In the genomic region with DNA sequence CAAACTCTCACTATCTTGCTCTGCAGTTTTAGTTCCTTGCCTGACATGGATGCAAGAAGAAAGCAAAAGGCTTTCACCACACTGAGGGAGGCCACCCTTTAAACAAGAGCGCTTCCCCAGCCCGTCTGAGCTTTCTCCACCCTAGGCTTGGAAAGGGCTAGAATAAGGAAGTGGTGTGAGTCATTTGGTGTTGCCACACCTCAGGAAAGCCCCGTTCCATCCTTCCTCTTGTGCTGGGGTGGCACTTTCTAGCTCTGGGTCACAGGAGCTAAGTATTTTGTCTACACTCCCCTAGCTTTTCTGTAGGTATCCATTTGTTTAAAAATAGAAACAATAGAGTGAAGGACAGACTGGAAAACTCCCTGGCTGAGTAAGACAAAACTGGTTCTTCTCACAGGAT, we compare ENCODE assay signal across 11 mouse cellular contexts.
DNase-seq lines count a peak whose midpoint lies in the region; ATAC-seq and TF ChIP-seq lines count a peak whose summit lies in the region.
"Had no signal": no experiment of that assay in that cellular context is flagged by ENCODE, and none has a peak within 500 bp of the region (broad histone marks: within the 10 kb centered on the region; RNA-seq: fewer than 3 reads in every experiment).

No protein-coding gene starts in this region.

- in situ Hi-C loops in CH12.LX (cut with MboI; ENCODE audit: low pct_ligation_motif_present, low pct_unique_long_range_greater_than_20kb, low sequenced_read_pairs): no loop called here

- H3K9ac ChIP-seq in heart, embryonic 11.5 days (ENCODE audit: low read depth, low read length): no peak overlapping the region
- H3K9ac ChIP-seq in CH12.LX (ENCODE audit: insufficient read depth, low read depth): no peak overlapping the region
- H3K9ac ChIP-seq in midbrain, embryonic 13.5 days (replicated peaks): no peak overlapping the region
- H3K9ac ChIP-seq in midbrain, postnatal 0 days (replicated peaks; ENCODE audit: low read length, poor library complexity, severe bottlenecking): no peak overlapping the region

- dilution Hi-C loops in CH12.LX (cut with MboI; ENCODE audit: extremely low pct_ligation_motif_present, extremely low pct_unique_long_range_greater_than_20kb, low sequenced_read_pairs): no loop called here

- H3K4me1 ChIP-seq in heart, embryonic 11.5 days (ENCODE audit: control insufficient read depth, insufficient read depth, low read length): no peaks in the 10 kb centered on the region
- H3K4me1 ChIP-seq in CH12.LX (ENCODE audit: control insufficient read depth in 1 of 2, insufficient read depth in 2 of 2): peaks cover 4 to 18% of the 10 kb centered on the region in 2 experiments; a peak in 3 of 4 replicates
- no peaks in the 10 kb centered on the region for H3K4me1 ChIP-seq in midbrain, embryonic 13.5 days (replicated peaks)
- no peaks in the 10 kb centered on the region for H3K4me1 ChIP-seq in midbrain, postnatal 0 days (ENCODE audit: insufficient read depth, low read length)

- no peak overlapping the region for H3K27ac ChIP-seq in heart, embryonic 11.5 days (ENCODE audit: low read depth, low read length)
- H3K27ac ChIP-seq in CH12.LX (ENCODE audit: insufficient read depth, low read depth): no peak overlapping the region; the same call in 1 of the 2 replicates
- H3K27ac ChIP-seq in midbrain, embryonic 13.5 days: no peak overlapping the region
- no peak overlapping the region for H3K27ac ChIP-seq in midbrain, postnatal 0 days (ENCODE audit: low read depth, low read length)

- ATAC-seq in heart, embryonic 11.5 days (replicated peaks; ENCODE audit: insufficient number of reproducible peaks, low FRiP score, low TSS enrichment): no peak
- peak; percentile 98 for ATAC-seq in megakaryocyte progenitor cell, adult 5-6 weeks (replicated peaks; ENCODE audit: poor library complexity)
- no peak for ATAC-seq in midbrain, embryonic 13.5 days
- ATAC-seq in midbrain, postnatal 0 days (ENCODE audit: low FRiP score): no peak
- ATAC-seq: forebrain, embryonic 16.5 days had no signal

- peaks cover 4% of the 10 kb centered on the region for H3K9me3 ChIP-seq in heart, embryonic 11.5 days (replicated peaks; ENCODE audit: control insufficient read depth, low read length)
- H3K9me3 ChIP-seq in CH12.LX (replicated peaks; ENCODE audit: low read length): peaks cover 23% of the 10 kb centered on the region
- peaks cover 10% of the 10 kb centered on the region; the same call in 1 of the 2 replicates for H3K9me3 ChIP-seq in midbrain, embryonic 13.5 days
- H3K9me3 ChIP-seq in midbrain, postnatal 0 days (ENCODE audit: low read length): peaks cover 7% of the 10 kb centered on the region; the same call in 1 of the 2 replicates

- H3K27me3 ChIP-seq in heart, embryonic 11.5 days (ENCODE audit: control insufficient read depth, insufficient read depth, low read length): no peaks in the 10 kb centered on the region
- no peaks in the 10 kb centered on the region for H3K27me3 ChIP-seq in CH12.LX (replicated peaks)
- no peaks in the 10 kb centered on the region for H3K27me3 ChIP-seq in midbrain, embryonic 13.5 days
- H3K27me3 ChIP-seq in midbrain, postnatal 0 days (ENCODE audit: insufficient read depth, low read length): no peaks in the 10 kb centered on the region

- TF ChIP-seq EP300 in CH12.LX (IDR thresholded peaks at IDR 0.05; ENCODE audit: low read length): peak; percentile 72

- no peak overlapping the region for H3K4me3 ChIP-seq in heart, embryonic 11.5 days (ENCODE audit: low read depth, low read length)
- H3K4me3 ChIP-seq in CH12.LX (replicated peaks in 1 of 3; ENCODE audit: low read depth in 2 of 3, low read length in 2 of 3, poor library complexity in 1 of 3): no peak overlapping the region
- H3K4me3 ChIP-seq in midbrain, embryonic 13.5 days (replicated peaks): no peak overlapping the region
- no peak overlapping the region for H3K4me3 ChIP-seq in midbrain, postnatal 0 days (ENCODE audit: low read depth, low read length)

- no peak for TF ChIP-seq POLR2A in CH12.LX (IDR thresholded peaks at IDR 0.05; ENCODE audit: low read depth, low read length)

- peak; percentile 65 for DNase-seq in heart, adult 8-10 months (ENCODE audit: low spot score)
- peak; percentile 81 for DNase-seq in CH12.LX (ENCODE audit: extremely low read depth)
- DNase-seq in heart, postnatal 36 days: peak; percentile 29 to 39
- DNase-seq in layer of hippocampus, adult 9-10 months (ENCODE audit: low spot score): no peak
- DNase-seq in midbrain, postnatal 0 days (ENCODE audit: low spot score): no peak
- DNase-seq: cerebellum, postnatal 25 days had no signal

- no peak for TF ChIP-seq CTCF in CH12.LX (conservative IDR thresholded peaks at IDR 0.05 in 1 of 2, IDR thresholded peaks at IDR 0.05 in 1 of 2; ENCODE audit: low read depth in 2 of 2, low read length in 2 of 2)
- no peak for TF ChIP-seq CTCF in midbrain, postnatal 0 days (IDR thresholded peaks at IDR 0.05)

- intact Hi-C loops in heart, postnatal 36 days (cut with DNase I): no loop called here

- 74% methylated on average over 3 of the region's 3 CpGs for WGBS in heart, embryonic 11.5 days (ENCODE audit: insufficient replicate concordance)
- 89% methylated on average over 3 of the region's 3 CpGs for whole genome bisulfite sequencing in midbrain, embryonic 13.5 days
- 89% methylated on average over 3 of the region's 3 CpGs for WGBS in midbrain, postnatal 0 days

- H3K36me3 ChIP-seq in heart, embryonic 11.5 days (ENCODE audit: control insufficient read depth, insufficient read depth, low read length): no peaks in the 10 kb centered on the region
- H3K36me3 ChIP-seq in CH12.LX (replicated peaks in 1 of 2; ENCODE audit: control insufficient read depth in 1 of 2, insufficient read depth in 1 of 2, low read length in 1 of 2): no peaks in the 10 kb centered on the region
- H3K36me3 ChIP-seq in midbrain, embryonic 13.5 days: no peaks in the 10 kb centered on the region
- no peaks in the 10 kb centered on the region for H3K36me3 ChIP-seq in midbrain, postnatal 0 days (ENCODE audit: insufficient read depth, low read length)
- H3K36me3 ChIP-seq: G1E had no signal

- no peak overlapping the region for H3K4me2 ChIP-seq in heart, embryonic 11.5 days
- H3K4me2 ChIP-seq in CH12.LX (ENCODE audit: insufficient read depth, low read depth, poor library complexity, severe bottlenecking): no peak overlapping the region
- no peak overlapping the region for H3K4me2 ChIP-seq in midbrain, embryonic 13.5 days (replicated peaks)
- no peak overlapping the region for H3K4me2 ChIP-seq in midbrain, postnatal 0 days (ENCODE audit: low read depth, low read length, poor library complexity, severe bottlenecking)

- H3K79me2 ChIP-seq in CH12.LX (replicated peaks; ENCODE audit: control insufficient read depth, extremely low read depth, insufficient read depth, poor library complexity, severe bottlenecking): no peaks in the 10 kb centered on the region

- TF ChIP-seq RAD21 in CH12.LX (IDR thresholded peaks at IDR 0.05; ENCODE audit: low read depth, low read length): no peak

TF ChIP-seq in CH12.LX, 34 proteins besides CTCF, POLR2A, EP300 and RAD21 (continues in another document):
- TF ChIP-seq ZNF384 (IDR thresholded peaks at IDR 0.05; ENCODE audit: low read depth, low read length): no peak
- no peak for TF ChIP-seq HCFC1 (IDR thresholded peaks at IDR 0.05; ENCODE audit: low read depth, low read length)
- no peak for TF ChIP-seq E2F4 (IDR thresholded peaks at IDR 0.05; ENCODE audit: insufficient replicate concordance, low read depth, low read length)
- no peak for TF ChIP-seq ZKSCAN1 (IDR thresholded peaks at IDR 0.05; ENCODE audit: borderline replicate concordance, low read depth, low read length)
- TF ChIP-seq SIN3A (IDR thresholded peaks at IDR 0.05; ENCODE audit: low read length): no peak
- TF ChIP-seq BHLHE40 (IDR thresholded peaks at IDR 0.05; ENCODE audit: low read depth, low read length): 0 out of 2 replicates have a peak, but pooled peaks have one; percentile 41
- TF ChIP-seq CHD2 (IDR thresholded peaks at IDR 0.05; ENCODE audit: low read length): no peak
- no peak for TF ChIP-seq ZC3H11A (IDR thresholded peaks at IDR 0.05; ENCODE audit: low read depth, low read length)
- TF ChIP-seq MXI1 (IDR thresholded peaks at IDR 0.05; ENCODE audit: low read depth, low read length): no peak
- no peak for TF ChIP-seq NELFE (IDR thresholded peaks at IDR 0.05; ENCODE audit: low read depth, low read length)
- TF ChIP-seq JUN (IDR thresholded peaks at IDR 0.05; ENCODE audit: insufficient read depth, low read depth, low read length): no peak
- TF ChIP-seq JUND (conservative IDR thresholded peaks at IDR 0.05; ENCODE audit: low read depth, low read length): 0 out of 2 replicates have a peak, but pooled peaks have one; percentile 22
- no peak for TF ChIP-seq SMC3 (IDR thresholded peaks at IDR 0.05; ENCODE audit: low read depth, low read length)
- TF ChIP-seq RCOR1 (conservative IDR thresholded peaks at IDR 0.05; ENCODE audit: low read depth, low read length): no peak
- TF ChIP-seq ETS1 (conservative IDR thresholded peaks at IDR 0.05; ENCODE audit: low read depth, low read length): peak; percentile 38; the same call in 1 of the 2 replicates
- 0 out of 2 replicates have a peak, but pooled peaks have one; percentile 10 for TF ChIP-seq MAFK (IDR thresholded peaks at IDR 0.05; ENCODE audit: insufficient replicate concordance, low read length)
- no peak for TF ChIP-seq USF1 (IDR thresholded peaks at IDR 0.05; ENCODE audit: low read depth, low read length)
- TF ChIP-seq NRF1 (IDR thresholded peaks at IDR 0.05; ENCODE audit: low read depth, low read length): no peak
- TF ChIP-seq TCF12 (IDR thresholded peaks at IDR 0.05; ENCODE audit: low read depth, low read length): no peak
- TF ChIP-seq MAX (IDR thresholded peaks at IDR 0.05; ENCODE audit: low read length): no peak
- no peak for TF ChIP-seq TBP (conservative IDR thresholded peaks at IDR 0.05; ENCODE audit: low read depth, low read length)
- TF ChIP-seq POLR2AphosphoS2 (IDR thresholded peaks at IDR 0.05; ENCODE audit: low read depth, low read length): no peak
- no peak for TF ChIP-seq CHD1 (IDR thresholded peaks at IDR 0.05; ENCODE audit: low read depth, low read length)
- TF ChIP-seq KAT2A (IDR thresholded peaks at IDR 0.05; ENCODE audit: insufficient replicate concordance, low read length): no peak
- no peak for TF ChIP-seq MEF2A (IDR thresholded peaks at IDR 0.05; ENCODE audit: borderline replicate concordance, low read depth, low read length)
- TF ChIP-seq ZMIZ1 (IDR thresholded peaks at IDR 0.05; ENCODE audit: low read depth, low read length): no peak
- TF ChIP-seq MYC (IDR thresholded peaks at IDR 0.05; ENCODE audit: low read depth, low read length): no peak
- TF ChIP-seq UBTF (IDR thresholded peaks at IDR 0.05; ENCODE audit: low read depth, low read length): no peak
- TF ChIP-seq IRF4 (IDR thresholded peaks at IDR 0.05; ENCODE audit: low read depth, low read length): peak; percentile 59; the same call in 1 of the 2 replicates
- TF ChIP-seq PAX5 (IDR thresholded peaks at IDR 0.05; ENCODE audit: low read length): no peak
- TF ChIP-seq USF2 (conservative IDR thresholded peaks at IDR 0.05; ENCODE audit: low read depth, low read length): no peak

Comparison
In these comparisons a context has a peak if more than half of its experiments do, and no peak if none do; other contexts are left out.
1. DNase-seq: peak in heart, adult 8-10 months (single experiment), CH12.LX (single experiment) and heart, postnatal 36 days (2 of 2); none in layer of hippocampus, adult 9-10 months (single experiment) and midbrain, postnatal 0 days (single experiment).